Mouse (Mus musculus) hindbrain, embryonic 11.5 days (tissue): ENCODE results near the gene Zfp456. TPM values are rescaled to one million over a fixed set of nuclear protein-coding genes. Genes with fewer than 3 reads are reported as not detected.
A peak's percentile ranks its signal among the peaks of the same experiment; 100 is the strongest.
"Not testable (repeated sequence)": the region's sequence is repeated elsewhere in the genome, so short reads cannot be mapped to it uniquely, and the experiment has no call there.

ENCODE experiments used
- ATAC-seq: fragments of 200-750 bp; cut with Nextera tagmentation; 2 replicates; pipeline ENCODE4 v1.8.0; 2017; ENCODE audit warnings: mild to moderate bottlenecking, moderate TSS enrichment, moderate library complexity; ENCODE audit not compliant: low FRiP score
- DNase-seq: peaks from one replicate; pipeline ENCODE4 v3.0.0-alpha.2; 2015; ENCODE audit warnings: low spot score
- H3K27ac ChIP-seq: fragments of 300-500 bp; sonication (generic); 2 replicates; pipeline ENCODE4 v1.5.1; 2014; ENCODE audit warnings: mild to moderate bottlenecking, low read depth, low read length
- H3K27me3 ChIP-seq: fragments of 300-500 bp; sonication (generic); 2 replicates; pipeline ENCODE4 v1.6.1; 2014; ENCODE audit warnings: mild to moderate bottlenecking, low read length, moderate library complexity, mixed read lengths; ENCODE audit not compliant: control insufficient read depth, insufficient read depth
- H3K36me3 ChIP-seq: fragments of 300-500 bp; sonication (generic); 2 replicates; pipeline ENCODE4 v1.6.1; 2014; ENCODE audit warnings: mild to moderate bottlenecking, low read length, moderate library complexity, mixed read lengths; ENCODE audit not compliant: control insufficient read depth, insufficient read depth
- H3K4me1 ChIP-seq: fragments of 300-500 bp; sonication (generic); replicated peaks from 2 replicates; pipeline ENCODE4 v1.6.1; 2014; ENCODE audit warnings: low read length, mixed read lengths; ENCODE audit not compliant: control insufficient read depth, insufficient read depth
- H3K4me2 ChIP-seq: fragments of 300-500 bp; sonication (generic); replicated peaks from 2 replicates; pipeline ENCODE4 v1.6.1; 2014; ENCODE audit warnings: mild to moderate bottlenecking, low read depth, low read length
- H3K4me3 ChIP-seq: fragments of 300-500 bp; sonication (generic); 2 replicates; pipeline ENCODE4 v1.5.1; 2014; ENCODE audit warnings: low read depth, low read length
- H3K9ac ChIP-seq: fragments of 300-500 bp; sonication (generic); 2 replicates; pipeline ENCODE4 v1.6.1; 2014; ENCODE audit warnings: low read depth, low read length
- H3K9me3 ChIP-seq: fragments of 300-500 bp; sonication (generic); 2 replicates; pipeline ENCODE4 v1.6.1; 2016; ENCODE audit warnings: low read length; ENCODE audit not compliant: control insufficient read depth
- WGBS: fragments of 180-500 bp; shearing (Covaris S2); extraction: QIAGEN DNeasy Blood & Tissue Kit; methylation state at CpG from one replicate; pipeline ENCODE4 v1.1.7; 2014; 5-methylcytosine and 5-hydroxymethylcytosine counted together
- polyA plus RNA-seq: library from polyadenylated mRNA; unstranded; fragments of >200 nt; fragmentation: Nextera tagmentation; extraction: Ambion mirVana; gene quantifications from 2 replicates; pipeline ENCODE4 v1.2.1, GENCODE M21; 2014

The Zfp456 gene
- polyA plus RNA-seq, 1 experiment from 2014 or later = 1.1 TPM

DNA sequence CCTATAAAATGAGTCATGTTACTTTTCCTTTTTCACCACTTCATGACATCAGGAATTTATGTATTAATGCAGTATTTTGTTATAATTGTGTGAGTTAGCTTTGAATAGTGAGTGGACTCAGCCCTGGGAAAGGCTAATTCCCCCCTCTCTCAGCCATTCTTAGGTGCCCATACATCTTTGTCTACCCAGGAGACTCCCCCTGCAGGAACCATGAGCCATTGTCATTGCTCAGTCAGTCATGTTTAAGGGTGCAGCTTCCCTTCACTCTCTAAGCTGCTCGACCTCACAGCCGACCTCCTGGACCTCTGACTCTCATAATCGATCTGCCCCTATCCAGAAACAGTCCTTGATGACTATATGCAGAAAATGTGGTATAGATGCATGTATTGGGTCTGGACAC lies 645 bp upstream of the Zfp456 start:
- not testable (repeated sequence) for H3K4me1 ChIP-seq, H3K9ac ChIP-seq, H3K27ac ChIP-seq, H3K36me3 ChIP-seq, H3K4me3 ChIP-seq, H3K4me2 ChIP-seq, DNase-seq, H3K9me3 ChIP-seq, H3K27me3 ChIP-seq
- 0 out of 2 replicates have a peak, but pooled peaks have one; percentile 38 for ATAC-seq
- WGBS = 65% methylated on average over 3 of the region's 3 CpGs

DNA sequence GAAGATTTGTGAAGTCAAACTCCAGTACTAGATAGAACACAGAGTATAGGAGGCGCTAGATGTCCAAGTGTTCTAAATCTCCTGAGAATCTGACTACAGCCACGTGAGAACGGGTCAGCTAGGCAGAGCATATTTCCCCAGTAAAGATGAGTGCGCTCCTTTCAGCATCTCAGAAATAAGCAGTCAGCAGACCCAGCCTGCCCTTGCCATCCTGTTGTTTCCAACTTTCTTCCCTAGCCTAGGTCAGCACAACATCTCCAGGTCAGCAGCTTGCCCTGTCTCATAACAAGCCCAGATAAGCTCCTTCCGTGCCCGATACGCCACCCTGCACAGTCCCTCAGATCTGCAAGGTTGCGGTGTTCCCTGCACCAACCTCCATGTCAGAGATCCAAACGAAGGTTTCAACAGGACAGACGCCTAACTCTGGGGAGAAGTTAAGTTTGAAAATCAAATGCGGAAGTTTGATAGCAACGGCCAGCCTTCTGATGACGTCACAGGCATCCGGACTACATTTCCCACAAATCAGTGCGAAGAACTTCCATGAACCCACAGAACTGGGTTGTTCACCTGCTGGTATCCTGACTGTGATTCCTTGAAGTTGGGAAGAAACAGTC lies 15.4 kb downstream of the Zfp456 start, which contains the start of the genes Gm28044 and Zfp953:
TSS of gene Gm28044 (minus strand) at position 406 of the 614 bp plus-strand sequence.
TSS of gene Zfp953 (minus strand) at position 475 of the 614 bp plus-strand sequence.
- DNase-seq (peak; percentile 94), ATAC-seq (peak; percentile 95)
- no peaks in the 10 kb centered on the region for H3K4me1 ChIP-seq
- no peaks in the 10 kb centered on the region for H3K27me3 ChIP-seq
- H3K4me2 ChIP-seq = peak within 1 kb of the TSS; percentile 48
- no peaks in the 10 kb centered on the region for H3K9me3 ChIP-seq
- H3K36me3 ChIP-seq = no peaks in the 10 kb centered on the region
- H3K27ac ChIP-seq = no peak within 1 kb of the TSS
- under 1% methylated on average over 15 of the region's 15 CpGs for WGBS
- peak within 1 kb of the TSS; percentile 20 for H3K9ac ChIP-seq
- peak within 1 kb of the TSS; percentile 69 for H3K4me3 ChIP-seq

DNA sequence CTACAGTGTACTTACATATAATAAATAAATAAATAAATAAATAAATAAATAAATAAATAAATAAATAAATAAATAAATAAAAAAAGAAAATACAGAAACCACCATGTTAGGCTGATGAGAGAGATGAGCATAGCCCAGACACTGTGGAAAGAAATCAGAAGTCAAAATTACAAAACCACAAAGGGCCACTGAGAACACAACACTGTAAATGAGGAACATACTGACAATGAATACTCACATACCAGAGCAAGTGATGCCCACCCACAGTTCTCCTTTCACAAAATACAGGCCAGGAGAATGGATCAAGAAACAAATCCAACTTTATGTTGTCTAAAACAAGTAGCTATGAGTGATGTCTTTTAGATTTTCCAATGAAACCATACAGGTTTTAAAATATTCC lies 23.8 kb downstream of the Zfp456 start:
- Histone ChIP-seq H3K9ac (no peak overlapping the region), H3K27me3 (no peaks in the 10 kb centered on the region)

DNA sequence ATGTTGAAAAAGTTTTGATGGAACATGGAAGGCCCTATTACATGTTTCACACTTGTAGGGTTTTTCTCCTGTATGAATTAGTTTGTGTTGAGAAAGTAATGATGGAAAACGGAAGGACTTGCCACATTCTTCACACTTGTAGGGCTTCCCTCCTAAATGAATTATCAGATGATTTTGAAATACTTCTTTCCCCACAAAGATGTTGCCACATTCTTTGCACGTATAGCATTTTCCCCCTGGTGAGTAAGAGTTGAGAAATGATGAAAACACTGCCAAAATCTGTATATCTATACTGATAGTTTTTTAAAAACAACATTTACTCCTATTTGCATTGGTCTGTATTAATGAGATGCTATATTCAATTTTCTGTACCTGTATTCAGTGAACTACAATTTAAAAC lies 32.2 kb downstream of the Zfp456 start:
- H3K9me3 ChIP-seq = no peaks in the 10 kb centered on the region
- H3K4me2 ChIP-seq = no peak overlapping the region
- no peaks in the 10 kb centered on the region for H3K4me1 ChIP-seq
- WGBS = 88% methylated on average over 2 of the region's 2 CpGs
- H3K9ac ChIP-seq = no peak overlapping the region
- H3K27ac ChIP-seq = no peak overlapping the region
- no peak overlapping the region for H3K4me3 ChIP-seq
- ATAC-seq = no peak
- no peaks in the 10 kb centered on the region for H3K36me3 ChIP-seq
- no peaks in the 10 kb centered on the region for H3K27me3 ChIP-seq
- no peak for DNase-seq

More for the DNA sequence above, 23.8 kb downstream of the Zfp456 start:
- no peak for ATAC-seq
- Histone ChIP-seq H3K27ac (no peak overlapping the region), H3K4me3 (no peak overlapping the region), H3K4me2 (no peak overlapping the region), H3K36me3 (no peaks in the 10 kb centered on the region), H3K9me3 (no peaks in the 10 kb centered on the region), H3K4me1 (no peaks in the 10 kb centered on the region)
- no peak for DNase-seq

DNA sequence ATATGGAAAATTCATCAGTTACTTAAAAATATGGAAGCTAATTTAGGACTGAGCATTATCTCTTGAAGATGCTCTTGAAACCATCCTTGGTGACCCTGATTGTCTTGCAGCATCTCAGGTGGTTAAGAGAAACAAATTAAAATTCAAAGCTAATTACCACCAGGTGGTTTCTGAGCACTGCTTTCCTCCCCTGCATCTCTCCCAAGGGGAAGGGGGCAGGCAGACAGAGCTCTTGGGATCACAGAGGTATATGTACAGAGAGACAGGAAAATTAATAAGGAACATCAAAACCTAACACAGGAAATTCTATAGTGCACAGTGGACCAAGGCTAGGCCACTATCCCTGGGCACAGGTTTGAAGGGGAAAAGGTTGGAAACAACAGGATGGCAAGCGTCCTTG lies 42.7 kb downstream of the Zfp456 start:
- no peak overlapping the region for H3K9ac ChIP-seq
- H3K27ac ChIP-seq = no peak overlapping the region
- DNase-seq (peak; percentile 8), ATAC-seq (peak; percentile 34; the same call in 1 of the 2 replicates)
- no peaks in the 10 kb centered on the region for H3K9me3 ChIP-seq
- peak overlapping the region; percentile 32 for H3K4me3 ChIP-seq
- peak overlapping the region; percentile 50 for H3K4me2 ChIP-seq
- WGBS = 77% methylated on average over 1 of the region's 1 CpGs
- no peaks in the 10 kb centered on the region for H3K27me3 ChIP-seq
- no peaks in the 10 kb centered on the region for H3K4me1 ChIP-seq
- H3K36me3 ChIP-seq = no peaks in the 10 kb centered on the region

DNA sequence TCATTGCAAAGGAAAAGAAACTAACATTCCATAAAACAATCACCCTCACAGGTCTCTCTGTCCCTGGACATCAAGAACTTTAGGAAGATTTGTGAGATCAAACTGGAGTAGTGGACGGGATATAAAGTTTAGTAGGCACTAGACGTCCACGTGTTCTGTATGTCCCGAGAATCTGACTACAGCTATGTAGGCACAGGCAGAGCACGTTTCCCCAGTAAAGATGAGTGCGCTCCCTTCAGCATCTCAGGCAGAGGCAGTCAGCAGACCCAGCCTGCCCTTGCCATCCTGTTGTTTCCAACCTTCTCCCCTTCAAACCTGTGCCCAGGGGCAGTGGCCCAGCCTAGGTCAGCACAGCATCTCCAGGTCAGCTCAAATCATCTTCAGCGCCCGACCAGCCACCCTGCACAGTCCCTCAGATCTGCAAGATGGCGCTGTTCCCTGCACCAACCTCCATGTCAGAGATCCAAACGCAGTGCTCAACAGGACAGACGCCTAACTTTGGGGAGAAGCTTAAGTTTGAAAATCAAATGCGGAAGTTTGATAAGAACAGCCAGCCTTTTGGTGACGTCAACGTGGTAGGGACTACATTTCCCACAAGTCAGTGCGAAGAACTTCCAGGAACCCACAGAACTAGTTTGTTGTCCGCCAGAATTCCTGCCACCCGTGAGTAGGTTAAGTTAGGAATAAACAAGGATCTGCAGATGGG lies 43.4 kb downstream of the Zfp456 start, which contains the start of gene Zfp595:
TSS of gene Zfp595 (minus strand) at position 552 of the 706 bp plus-strand sequence.
- H3K27ac ChIP-seq = no peak within 1 kb of the TSS
- 20% methylated on average over 17 of the region's 17 CpGs for WGBS
- peak within 1 kb of the TSS; percentile 46 for H3K9ac ChIP-seq
- H3K4me2 ChIP-seq = peak within 1 kb of the TSS; percentile 50
- no peaks in the 10 kb centered on the region for H3K9me3 ChIP-seq
- DNase-seq (peak; percentile 84), ATAC-seq (peak; percentile 91)
- no peaks in the 10 kb centered on the region for H3K27me3 ChIP-seq
- H3K4me3 ChIP-seq = peak within 1 kb of the TSS; percentile 32
- no peaks in the 10 kb centered on the region for H3K4me1 ChIP-seq
- H3K36me3 ChIP-seq = no peaks in the 10 kb centered on the region

Other genes with a start within 250 kb of the Zfp456 start
- 4.5 and 5.4 TPM in 2 replicates for gene Rsl1, start 202.6 kb downstream of the Zfp456 start, polyA plus RNA-seq
- gene Zfp455, start 181.3 kb downstream of the Zfp456 start, polyA plus RNA-seq = 0.86 and 1.2 TPM in 2 replicates
- 2.9 and 4.0 TPM in 2 replicates for gene Zfp458, start 97.3 kb downstream of the Zfp456 start, polyA plus RNA-seq
- gene Zfp457, start 69.3 kb downstream of the Zfp456 start, polyA plus RNA-seq = 0.43 and 0.56 TPM in 2 replicates
- 1.6 and 1.7 TPM in 2 replicates for gene Zfp595, start 43.2 kb downstream of the Zfp456 start, polyA plus RNA-seq
- gene Gm28044, start 15.3 kb downstream of the Zfp456 start, polyA plus RNA-seq = not detected in 2 replicates
- 0.75 and 1.2 TPM in 2 replicates for gene Zfp953, start 15.2 kb downstream of the Zfp456 start, polyA plus RNA-seq
- 0.25 TPM in 1 of 2 replicates, not detected in the other for gene Gm28041, start 77 bp downstream of the Zfp456 start, polyA plus RNA-seq
- 3.2 and 4.3 TPM in 2 replicates for gene Zfp429, start 24.0 kb upstream of the Zfp456 start, polyA plus RNA-seq
- gene Zfp459, start 45.6 kb upstream of the Zfp456 start, polyA plus RNA-seq = 0.70 and 1.4 TPM in 2 replicates
- gene Zfp874a, start 75.8 kb upstream of the Zfp456 start, polyA plus RNA-seq = 7.5 TPM in 2 replicates
- 1.3 and 1.4 TPM in 2 replicates for gene Zfp874b, start 108.4 kb upstream of the Zfp456 start, polyA plus RNA-seq
- 15.4 and 15.6 TPM in 2 replicates for gene Zfp58, start 124.7 kb upstream of the Zfp456 start, polyA plus RNA-seq
- 0.23 TPM in 1 of 2 replicates, not detected in the other for gene Gm26965, start 150.3 kb upstream of the Zfp456 start, polyA plus RNA-seq
- gene Zfp87, start 150.4 kb upstream of the Zfp456 start, polyA plus RNA-seq = 34.9 and 39.7 TPM in 2 replicates
- 19.5 and 21.8 TPM in 2 replicates for gene Zfp748, start 178.0 kb upstream of the Zfp456 start, polyA plus RNA-seq
- gene Zfp729b, start 233.9 kb upstream of the Zfp456 start, polyA plus RNA-seq = 5.4 and 5.6 TPM in 2 replicates